ENCODE assay signal across 8 mouse cellular contexts in the genomic region with DNA sequence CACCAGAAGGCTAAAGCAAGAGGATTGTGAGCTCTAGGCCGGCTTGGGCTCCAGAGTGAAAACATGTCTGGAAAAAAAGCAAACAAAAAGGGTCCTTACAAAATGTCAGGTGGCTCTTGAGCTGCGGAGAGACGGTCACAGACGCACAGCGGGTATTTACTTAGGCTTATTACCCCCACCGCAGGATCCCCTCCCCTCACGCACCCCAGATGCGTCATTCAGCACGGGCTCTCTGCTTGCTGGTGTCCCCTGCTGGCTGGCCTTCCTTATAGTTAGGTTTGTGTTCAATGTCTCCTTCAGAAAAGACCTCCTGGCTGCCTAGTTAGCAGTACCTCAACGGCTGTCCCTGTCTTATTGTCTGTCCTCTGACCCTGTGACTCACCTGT. TPM values are rescaled to one million over a fixed set of nuclear protein-coding genes. Genes with fewer than 3 reads are reported as not detected.
DNase-seq lines count a peak whose midpoint lies in the region; ATAC-seq lines count a peak whose summit lies in the region.

No protein-coding gene starts in this region.

- H3K4me1 ChIP-seq in forebrain, embryonic 14.5 days (ENCODE audit: control insufficient read depth, insufficient read depth, low read length), result peaks cover 10% of the 10 kb centered on the region
- H3K4me1 ChIP-seq in limb, embryonic 11.5 days (ENCODE audit: control insufficient read depth, insufficient read depth, low read length), result peaks cover 12% of the 10 kb centered on the region; the same call in 1 of the 2 replicates
- H3K4me1 ChIP-seq in midbrain, embryonic 13.5 days (replicated peaks), result peaks cover 25% of the 10 kb centered on the region

- H3K27ac ChIP-seq in forebrain, embryonic 14.5 days (ENCODE audit: low read depth, low read length), result peak overlapping the region; percentile 17; the same call in 1 of the 2 replicates
- peak overlapping the region; percentile 77 for H3K27ac ChIP-seq in limb, embryonic 11.5 days (replicated peaks; ENCODE audit: low read depth, low read length)
- H3K27ac ChIP-seq in midbrain, embryonic 13.5 days, result peak overlapping the region; percentile 89

- intact Hi-C loops in gastrocnemius, postnatal 14 days (cut with DNase I; ENCODE audit: low total_unique reads), result no loop called here

- ATAC-seq in forebrain, embryonic 14.5 days, result no peak
- no peak for ATAC-seq in limb, embryonic 11.5 days (ENCODE audit: insufficient number of reproducible peaks, low FRiP score, low TSS enrichment, low read depth)
- ATAC-seq in midbrain, embryonic 13.5 days, result no peak
- no peak for ATAC-seq in monocyte, adult 5-6 weeks (replicated peaks; ENCODE audit: insufficient number of reproducible peaks, low FRiP score, low TSS enrichment, poor library complexity, severe bottlenecking)
- ATAC-seq in megakaryocyte-erythroid progenitor cell, adult 5-6 weeks (replicated peaks; ENCODE audit: low FRiP score, low TSS enrichment, poor library complexity, severe bottlenecking), result no peak

- no peaks in the 10 kb centered on the region for H3K9me3 ChIP-seq in forebrain, embryonic 14.5 days (replicated peaks; ENCODE audit: control insufficient read depth, low read length)
- H3K9me3 ChIP-seq in limb, embryonic 11.5 days (ENCODE audit: control insufficient read depth, low read length), result no peaks in the 10 kb centered on the region
- H3K9me3 ChIP-seq in midbrain, embryonic 13.5 days, result no peaks in the 10 kb centered on the region

- H3K27me3 ChIP-seq in forebrain, embryonic 14.5 days (replicated peaks; ENCODE audit: control insufficient read depth, insufficient read depth, low read length), result no peaks in the 10 kb centered on the region
- peaks cover 4% of the 10 kb centered on the region; the same call in 1 of the 2 replicates for H3K27me3 ChIP-seq in limb, embryonic 11.5 days (ENCODE audit: control insufficient read depth, insufficient read depth, low read length)
- H3K27me3 ChIP-seq in midbrain, embryonic 13.5 days, result peaks cover 16% of the 10 kb centered on the region

- H3K4me3 ChIP-seq in forebrain, embryonic 14.5 days (ENCODE audit: low read depth, low read length), result peak overlapping the region; percentile 68; the same call in 1 of the 2 replicates
- no peak overlapping the region for H3K4me3 ChIP-seq in limb, embryonic 11.5 days (ENCODE audit: low read depth, low read length)
- no peak overlapping the region for H3K4me3 ChIP-seq in midbrain, embryonic 13.5 days (replicated peaks)

- H3K4me2 ChIP-seq in forebrain, embryonic 14.5 days (ENCODE audit: low read length), result peak overlapping the region; percentile 90
- peak overlapping the region; percentile 85; the same call in 1 of the 2 replicates for H3K4me2 ChIP-seq in limb, embryonic 11.5 days (ENCODE audit: low read depth, severe bottlenecking)
- H3K4me2 ChIP-seq in midbrain, embryonic 13.5 days (replicated peaks), result peak overlapping the region; percentile 91

- no peaks in the 10 kb centered on the region for H3K36me3 ChIP-seq in forebrain, embryonic 14.5 days (ENCODE audit: control insufficient read depth, insufficient read depth, low read length)
- no peaks in the 10 kb centered on the region for H3K36me3 ChIP-seq in limb, embryonic 11.5 days (ENCODE audit: control insufficient read depth, insufficient read depth, low read length)
- H3K36me3 ChIP-seq in midbrain, embryonic 13.5 days, result no peaks in the 10 kb centered on the region

- no peak overlapping the region; the same call in 1 of the 2 replicates for H3K9ac ChIP-seq in forebrain, embryonic 14.5 days (ENCODE audit: low read length)
- H3K9ac ChIP-seq in limb, embryonic 11.5 days (ENCODE audit: low read length), result no peak overlapping the region
- 0 out of 2 replicates have a peak overlapping the region, but pooled peaks have one; percentile 86 for H3K9ac ChIP-seq in midbrain, embryonic 13.5 days (replicated peaks)

- peak; percentile 24 for DNase-seq in gastrocnemius, postnatal 14 days
- no peak for DNase-seq in gastrocnemius, adult 18-20 months (ENCODE audit: low spot score)
- peak; percentile 70 for DNase-seq in brain, adult 2 months (ENCODE audit: low read depth, low spot score)
- DNase-seq in forebrain, embryonic 14.5 days (ENCODE audit: low spot score), result peak; percentile 49
- DNase-seq in limb, embryonic 11.5 days (ENCODE audit: low spot score), result peak; percentile 48

- under 1% methylated on average over 10 of the region's 10 CpGs for WGBS in forebrain, embryonic 14.5 days
- WGBS in limb, embryonic 11.5 days, result 2% methylated on average over 10 of the region's 10 CpGs
- WGBS in midbrain, embryonic 13.5 days, result 0% methylated on average over 10 of the region's 10 CpGs

RNA-seq across cellular contexts. Expression of gene Adgrl1, which starts 23.1 kb away (rescaled TPM):
- total RNA-seq in gastrocnemius, postnatal 14 days (2021), result 10 to 100 TPM; 16.2 to 17.2 TPM
- 10 to 100 TPM; 14.1 to 17.2 TPM for total RNA-seq in gastrocnemius, adult 18-20 months (2021)
- polyA plus RNA-seq in forebrain, embryonic 14.5 days (2014; fragmentation: Nextera tagmentation; extraction: Ambion mirVana), result 44.4 and 50.9 TPM in 2 replicates
- 20.7 and 23.0 TPM in 2 replicates for polyA plus RNA-seq in limb, embryonic 11.5 days (2014; fragmentation: Nextera tagmentation; extraction: Ambion mirVana)
- 45.1 and 46.1 TPM in 2 replicates for polyA plus RNA-seq in midbrain, embryonic 13.5 days (2015; fragmentation: Nextera tagmentation; extraction: Ambion mirVana)
- 0.53 to 4.7 TPM (median 1.5 TPM) in 3 replicates for total RNA-seq in monocyte, adult 5-6 weeks (2017)
- total RNA-seq in megakaryocyte-erythroid progenitor cell, adult 5-6 weeks (2014; fragmentation: Nextera tagmentation), result 25.2 and 28.8 TPM in 2 replicates
- total RNA-seq in megakaryocyte-erythroid progenitor cell, adult 5-6 weeks (2017), result 7.9 and 13.2 TPM in 2 replicates

Comparison
In these comparisons a context has a peak if more than half of its experiments do, and no peak if none do; other contexts are left out.
1. H3K27ac ChIP-seq: peak in every context shown above with its lines; median percentile 89 in midbrain, embryonic 13.5 days; 77 in limb, embryonic 11.5 days; 17 in forebrain, embryonic 14.5 days.